9 mouse cellular contexts compared by ENCODE assay signal in genomic region chr11:80503726-80504452, GRCm38 (mm10). TPM values are rescaled to one million over a fixed set of nuclear protein-coding genes. Genes with fewer than 3 reads are reported as not detected.
DNase-seq lines count a peak whose midpoint lies in the region; ATAC-seq and TF ChIP-seq lines count a peak whose summit lies in the region.
"Had no signal": no experiment of that assay in that cellular context is flagged by ENCODE, and none has a peak within 500 bp of the region (broad histone marks: within the 10 kb centered on the region; RNA-seq: fewer than 3 reads in every experiment).

No protein-coding gene starts in this region.

- H3K27me3 ChIP-seq in forebrain, embryonic 14.5 days (replicated peaks; ENCODE audit: control insufficient read depth, insufficient read depth, low read length) = no peaks in the 10 kb centered on the region
- H3K27me3 ChIP-seq in midbrain, postnatal 0 days (ENCODE audit: insufficient read depth, low read length) = no peaks in the 10 kb centered on the region

- peaks cover 42% of the 10 kb centered on the region for H3K4me1 ChIP-seq in forebrain, embryonic 14.5 days (ENCODE audit: control insufficient read depth, insufficient read depth, low read length)
- peaks cover 35% of the 10 kb centered on the region for H3K4me1 ChIP-seq in midbrain, postnatal 0 days (ENCODE audit: insufficient read depth, low read length)
- H3K4me1 ChIP-seq in lung, adult 2 months (ENCODE audit: control insufficient read depth, insufficient read depth, low read length) = peaks cover 4% of the 10 kb centered on the region

- no peaks in the 10 kb centered on the region for H3K9me3 ChIP-seq in forebrain, embryonic 14.5 days (replicated peaks; ENCODE audit: control insufficient read depth, low read length)
- no peaks in the 10 kb centered on the region for H3K9me3 ChIP-seq in midbrain, postnatal 0 days (ENCODE audit: low read length)

- peak; percentile 97 for ATAC-seq in forebrain, embryonic 14.5 days
- ATAC-seq in midbrain, postnatal 0 days (ENCODE audit: low FRiP score) = peak; percentile 92

- no peak for TF ChIP-seq POLR2A in lung, adult 2 months (IDR thresholded peaks at IDR 0.05; ENCODE audit: borderline replicate concordance, extremely low read depth, low read depth, low read length)

- peak; percentile 56 for TF ChIP-seq CTCF in midbrain, postnatal 0 days (IDR thresholded peaks at IDR 0.05)
- no peak for TF ChIP-seq CTCF in lung, adult 2 months (IDR thresholded peaks at IDR 0.05; ENCODE audit: insufficient read depth, low read length)

- no peaks in the 10 kb centered on the region for H3K36me3 ChIP-seq in forebrain, embryonic 14.5 days (ENCODE audit: control insufficient read depth, insufficient read depth, low read length)
- no peaks in the 10 kb centered on the region for H3K36me3 ChIP-seq in midbrain, postnatal 0 days (ENCODE audit: insufficient read depth, low read length)

- H3K27ac ChIP-seq in forebrain, embryonic 14.5 days (ENCODE audit: low read depth, low read length) = peak overlapping the region; percentile 99
- peak overlapping the region; percentile 99 for H3K27ac ChIP-seq in midbrain, postnatal 0 days (ENCODE audit: low read depth, low read length)
- H3K27ac ChIP-seq: macrophage had no signal

- 10% methylated on average over 13 of the region's 13 CpGs for WGBS in forebrain, embryonic 14.5 days
- WGBS in midbrain, postnatal 0 days = 5% methylated on average over 13 of the region's 13 CpGs
- 76% methylated on average over 13 of the region's 13 CpGs for WGBS in lung, adult 2 months

- peak overlapping the region; percentile 54 for H3K9ac ChIP-seq in forebrain, embryonic 14.5 days (ENCODE audit: low read length)
- peak overlapping the region; percentile 54; the same call in 1 of the 2 replicates for H3K9ac ChIP-seq in midbrain, postnatal 0 days (replicated peaks; ENCODE audit: low read length, poor library complexity, severe bottlenecking)

- peak; percentile 76 for DNase-seq in CD4-positive, CD25-positive, alpha-beta regulatory T cell, adult 2 months (ENCODE audit: low read depth, low spot score)
- peak; percentile 98 for DNase-seq in brain, adult 2 months (ENCODE audit: low read depth, low spot score)
- peak; percentile 100 for DNase-seq in forebrain, embryonic 14.5 days (ENCODE audit: low spot score)
- DNase-seq in layer of hippocampus, adult 9-10 months (ENCODE audit: low spot score) = peak; percentile 94
- DNase-seq in midbrain, postnatal 0 days (ENCODE audit: low spot score) = peak; percentile 98
- DNase-seq in thymus, postnatal 36 days = peak; percentile 63 to 76
- no peak for DNase-seq in lung, adult 2 months
- DNase-seq in adrenal gland, adult 2 months = no peak

- H3K4me3 ChIP-seq in forebrain, embryonic 14.5 days (ENCODE audit: low read depth, low read length) = no peak overlapping the region
- H3K4me3 ChIP-seq in midbrain, postnatal 0 days (ENCODE audit: low read depth, low read length) = no peak overlapping the region
- H3K4me3 ChIP-seq in lung, adult 2 months (replicated peaks; ENCODE audit: extremely low read depth, low read depth, low read length) = no peak overlapping the region

- peak overlapping the region; percentile 27 for H3K4me2 ChIP-seq in forebrain, embryonic 14.5 days (ENCODE audit: low read length)
- H3K4me2 ChIP-seq in midbrain, postnatal 0 days (ENCODE audit: low read depth, low read length, poor library complexity, severe bottlenecking) = no peak overlapping the region

RNA-seq across cellular contexts. Expression of gene Cdk5r1, which starts 27.1 kb away (rescaled TPM):
- polyA plus RNA-seq in forebrain, embryonic 14.5 days (2014; fragmentation: Nextera tagmentation; extraction: Ambion mirVana) = 85.8 and 91.8 TPM in 2 replicates
- 376 and 420 TPM in 2 replicates for total RNA-seq in midbrain, postnatal 0 days (2014; rRNA removed)
- 77.3 and 85.2 TPM in 2 replicates for polyA plus RNA-seq in midbrain, postnatal 0 days (2015; fragmentation: Nextera tagmentation; extraction: Ambion mirVana)
- polyA plus RNA-seq in lung, adult 2 months (2012; rRNA removed) = 1.2 and 1.5 TPM in 2 replicates
- 1 to 10 TPM; 1.5 to 3.1 TPM for total RNA-seq in adrenal gland, adult 2 months (2021)
- 5.8 TPM in 2 replicates for polyA plus RNA-seq in adrenal gland, adult 2 months (2012; rRNA removed)

Comparison
In these comparisons a context has a peak if more than half of its experiments do, and no peak if none do; other contexts are left out.
1. DNase-seq: peak in CD4-positive, CD25-positive, alpha-beta regulatory T cell, adult 2 months (single experiment), brain, adult 2 months (single experiment), forebrain, embryonic 14.5 days (single experiment), layer of hippocampus, adult 9-10 months (single experiment), midbrain, postnatal 0 days (single experiment) and thymus, postnatal 36 days (2 of 2); none in lung, adult 2 months (single experiment) and adrenal gland, adult 2 months (single experiment).
2. RNA of gene Cdk5r1, which starts 27.1 kb away (polyA plus RNA-seq): 85.8 to 91.8 TPM in forebrain, embryonic 14.5 days and 77.3 to 85.2 TPM in midbrain, postnatal 0 days; 5.8 TPM in adrenal gland, adult 2 months and 1.2 to 1.5 TPM in lung, adult 2 months; every median in the first group is over 10 times any median in the second.